Mouse (Mus musculus) midbrain, embryonic 11.5 days (tissue): ENCODE measurements around the gene Gm28041. TPM values are rescaled to one million over a fixed set of nuclear protein-coding genes. Genes with fewer than 3 reads are reported as not detected.
A peak's percentile ranks its signal among the peaks of the same experiment; 100 is the strongest.
"Not testable (repeated sequence)": the region's sequence is repeated elsewhere in the genome, so short reads cannot be mapped to it uniquely, and the experiment has no call there.

Source experiments
- ATAC-seq: fragments of 200-750 bp; cut with Nextera tagmentation; 2 replicates; pipeline ENCODE4 v1.8.0; 2017; ENCODE audit warnings: moderate TSS enrichment, moderate library complexity; ENCODE audit not compliant: low FRiP score
- DNase-seq: peaks from one replicate; pipeline ENCODE4 v3.0.0; 2015; ENCODE audit warnings: low spot score; ENCODE audit errors: missing footprints
- H3K27ac ChIP-seq: fragments of 300-500 bp; sonication (generic); 2 replicates; pipeline ENCODE4 v1.5.1; 2014; ENCODE audit warnings: low read depth, low read length
- H3K27me3 ChIP-seq: fragments of 300-500 bp; sonication (generic); 2 replicates; pipeline ENCODE4 v1.6.1; 2014; ENCODE audit warnings: mild to moderate bottlenecking, low read length, moderate library complexity, mixed read lengths; ENCODE audit not compliant: control insufficient read depth, insufficient read depth
- H3K36me3 ChIP-seq: fragments of 300-500 bp; sonication (generic); 2 replicates; pipeline ENCODE4 v1.6.1; 2014; ENCODE audit warnings: mild to moderate bottlenecking, low read length, moderate library complexity, mixed read lengths; ENCODE audit not compliant: control insufficient read depth, insufficient read depth
- H3K4me1 ChIP-seq: fragments of 300-500 bp; sonication (generic); 2 replicates; pipeline ENCODE4 v1.6.1; 2014; ENCODE audit warnings: low read length; ENCODE audit not compliant: control insufficient read depth, insufficient read depth
- H3K4me2 ChIP-seq: fragments of 300-500 bp; sonication (generic); 2 replicates; pipeline ENCODE4 v1.6.1; 2014; ENCODE audit warnings: mild to moderate bottlenecking, moderate library complexity
- H3K4me3 ChIP-seq: fragments of 300-500 bp; sonication (generic); 2 replicates; pipeline ENCODE4 v1.5.1; 2014; ENCODE audit warnings: low read depth, low read length
- H3K9ac ChIP-seq: fragments of 300-500 bp; sonication (generic); 2 replicates; pipeline ENCODE4 v1.6.1; 2014; ENCODE audit warnings: low read length
- H3K9me3 ChIP-seq: fragments of 300-500 bp; sonication (generic); 2 replicates; pipeline ENCODE4 v1.6.1; 2016; ENCODE audit warnings: low read length; ENCODE audit not compliant: control insufficient read depth
- WGBS: fragments of 180-500 bp; shearing (Covaris S2); extraction: QIAGEN DNeasy Blood & Tissue Kit; methylation state at CpG from one replicate; pipeline ENCODE4 v1.1.7; 2014; 5-methylcytosine and 5-hydroxymethylcytosine counted together
- polyA plus RNA-seq: library from polyadenylated mRNA; unstranded; fragments of >200 nt; fragmentation: Nextera tagmentation; extraction: Ambion mirVana; gene quantifications from 2 replicates; pipeline ENCODE4 v1.2.1, GENCODE M21; 2014

Gene Gm28041
- polyA plus RNA-seq, 1 experiment from 2014 or later = 0.41 TPM

DNA sequence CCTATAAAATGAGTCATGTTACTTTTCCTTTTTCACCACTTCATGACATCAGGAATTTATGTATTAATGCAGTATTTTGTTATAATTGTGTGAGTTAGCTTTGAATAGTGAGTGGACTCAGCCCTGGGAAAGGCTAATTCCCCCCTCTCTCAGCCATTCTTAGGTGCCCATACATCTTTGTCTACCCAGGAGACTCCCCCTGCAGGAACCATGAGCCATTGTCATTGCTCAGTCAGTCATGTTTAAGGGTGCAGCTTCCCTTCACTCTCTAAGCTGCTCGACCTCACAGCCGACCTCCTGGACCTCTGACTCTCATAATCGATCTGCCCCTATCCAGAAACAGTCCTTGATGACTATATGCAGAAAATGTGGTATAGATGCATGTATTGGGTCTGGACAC is 722 bp upstream of the Gm28041 start:
- H3K27ac ChIP-seq, H3K4me3 ChIP-seq, H3K36me3 ChIP-seq, ATAC-seq, H3K4me2 ChIP-seq, H3K4me1 ChIP-seq, H3K9me3 ChIP-seq, H3K27me3 ChIP-seq, DNase-seq, H3K9ac ChIP-seq: not testable (repeated sequence)
- 73% methylated on average over 3 of the region's 3 CpGs for WGBS

DNA sequence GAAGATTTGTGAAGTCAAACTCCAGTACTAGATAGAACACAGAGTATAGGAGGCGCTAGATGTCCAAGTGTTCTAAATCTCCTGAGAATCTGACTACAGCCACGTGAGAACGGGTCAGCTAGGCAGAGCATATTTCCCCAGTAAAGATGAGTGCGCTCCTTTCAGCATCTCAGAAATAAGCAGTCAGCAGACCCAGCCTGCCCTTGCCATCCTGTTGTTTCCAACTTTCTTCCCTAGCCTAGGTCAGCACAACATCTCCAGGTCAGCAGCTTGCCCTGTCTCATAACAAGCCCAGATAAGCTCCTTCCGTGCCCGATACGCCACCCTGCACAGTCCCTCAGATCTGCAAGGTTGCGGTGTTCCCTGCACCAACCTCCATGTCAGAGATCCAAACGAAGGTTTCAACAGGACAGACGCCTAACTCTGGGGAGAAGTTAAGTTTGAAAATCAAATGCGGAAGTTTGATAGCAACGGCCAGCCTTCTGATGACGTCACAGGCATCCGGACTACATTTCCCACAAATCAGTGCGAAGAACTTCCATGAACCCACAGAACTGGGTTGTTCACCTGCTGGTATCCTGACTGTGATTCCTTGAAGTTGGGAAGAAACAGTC is 15.3 kb downstream of the Gm28041 start, which contains the start of the genes Gm28044 and Zfp953:
Gm28044 (minus strand) TSS at position 406 of the 614 bp plus-strand sequence.
Zfp953 (minus strand) TSS at position 475 of the 614 bp plus-strand sequence.
- ATAC-seq (peak; percentile 96), DNase-seq (peak; percentile 99)
- Histone ChIP-seq H3K4me2 (peak within 1 kb of the TSS; percentile 44), H3K9me3 (no peaks in the 10 kb centered on the region), H3K27me3 (no peaks in the 10 kb centered on the region), H3K4me1 (no peaks in the 10 kb centered on the region), H3K9ac (peak within 1 kb of the TSS; percentile 50), H3K27ac (no peak within 1 kb of the TSS), H3K36me3 (no peaks in the 10 kb centered on the region), H3K4me3 (peak within 1 kb of the TSS; percentile 53)
- WGBS = under 1% methylated on average over 15 of the region's 15 CpGs

GRCm38 (mm10) chr13:67351854-67352253 is 23.7 kb downstream of the Gm28041 start:
- H3K36me3 ChIP-seq = no peaks in the 10 kb centered on the region

DNA sequence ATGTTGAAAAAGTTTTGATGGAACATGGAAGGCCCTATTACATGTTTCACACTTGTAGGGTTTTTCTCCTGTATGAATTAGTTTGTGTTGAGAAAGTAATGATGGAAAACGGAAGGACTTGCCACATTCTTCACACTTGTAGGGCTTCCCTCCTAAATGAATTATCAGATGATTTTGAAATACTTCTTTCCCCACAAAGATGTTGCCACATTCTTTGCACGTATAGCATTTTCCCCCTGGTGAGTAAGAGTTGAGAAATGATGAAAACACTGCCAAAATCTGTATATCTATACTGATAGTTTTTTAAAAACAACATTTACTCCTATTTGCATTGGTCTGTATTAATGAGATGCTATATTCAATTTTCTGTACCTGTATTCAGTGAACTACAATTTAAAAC is 32.1 kb downstream of the Gm28041 start:
- DNase-seq = no peak
- Histone ChIP-seq H3K4me3 (no peak overlapping the region), H3K36me3 (no peaks in the 10 kb centered on the region), H3K27me3 (no peaks in the 10 kb centered on the region), H3K4me2 (no peak overlapping the region), H3K4me1 (no peaks in the 10 kb centered on the region), H3K9ac (no peak overlapping the region), H3K27ac (no peak overlapping the region), H3K9me3 (no peaks in the 10 kb centered on the region)
- WGBS = 89% methylated on average over 2 of the region's 2 CpGs
- no peak for ATAC-seq

More at GRCm38 (mm10) chr13:67351854-67352253, 23.7 kb downstream of the Gm28041 start:
- no peak for ATAC-seq
- Histone ChIP-seq H3K4me1 (no peaks in the 10 kb centered on the region), H3K4me3 (no peak overlapping the region), H3K27me3 (no peaks in the 10 kb centered on the region), H3K4me2 (no peak overlapping the region), H3K9ac (no peak overlapping the region), H3K27ac (no peak overlapping the region), H3K9me3 (no peaks in the 10 kb centered on the region)
- DNase-seq = no peak

- ATAC-seq (peak; percentile 20), DNase-seq (no peak)
- Histone ChIP-seq H3K4me3 (peak overlapping the region; percentile 35), H3K36me3 (no peaks in the 10 kb centered on the region), H3K4me1 (no peaks in the 10 kb centered on the region), H3K27me3 (no peaks in the 10 kb centered on the region), H3K4me2 (peak overlapping the region; percentile 51), H3K27ac (no peak overlapping the region), H3K9ac (peak overlapping the region; percentile 61), H3K9me3 (no peaks in the 10 kb centered on the region)
- 82% methylated on average over 1 of the region's 1 CpGs for WGBS
These were observed 42.7 kb downstream of the Gm28041 start for GRCm38 (mm10) chr13:67332877-67333276.

DNA sequence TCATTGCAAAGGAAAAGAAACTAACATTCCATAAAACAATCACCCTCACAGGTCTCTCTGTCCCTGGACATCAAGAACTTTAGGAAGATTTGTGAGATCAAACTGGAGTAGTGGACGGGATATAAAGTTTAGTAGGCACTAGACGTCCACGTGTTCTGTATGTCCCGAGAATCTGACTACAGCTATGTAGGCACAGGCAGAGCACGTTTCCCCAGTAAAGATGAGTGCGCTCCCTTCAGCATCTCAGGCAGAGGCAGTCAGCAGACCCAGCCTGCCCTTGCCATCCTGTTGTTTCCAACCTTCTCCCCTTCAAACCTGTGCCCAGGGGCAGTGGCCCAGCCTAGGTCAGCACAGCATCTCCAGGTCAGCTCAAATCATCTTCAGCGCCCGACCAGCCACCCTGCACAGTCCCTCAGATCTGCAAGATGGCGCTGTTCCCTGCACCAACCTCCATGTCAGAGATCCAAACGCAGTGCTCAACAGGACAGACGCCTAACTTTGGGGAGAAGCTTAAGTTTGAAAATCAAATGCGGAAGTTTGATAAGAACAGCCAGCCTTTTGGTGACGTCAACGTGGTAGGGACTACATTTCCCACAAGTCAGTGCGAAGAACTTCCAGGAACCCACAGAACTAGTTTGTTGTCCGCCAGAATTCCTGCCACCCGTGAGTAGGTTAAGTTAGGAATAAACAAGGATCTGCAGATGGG is 43.4 kb downstream of the Gm28041 start, which contains the start of gene Zfp595:
Zfp595 (minus strand) TSS at position 552 of the 706 bp plus-strand sequence.
- DNase-seq (peak; percentile 98), ATAC-seq (peak; percentile 93)
- Histone ChIP-seq H3K9me3 (no peaks in the 10 kb centered on the region), H3K27me3 (no peaks in the 10 kb centered on the region), H3K4me2 (peak within 1 kb of the TSS; percentile 51), H3K4me1 (no peaks in the 10 kb centered on the region), H3K27ac (no peak within 1 kb of the TSS), H3K4me3 (peak within 1 kb of the TSS; percentile 35), H3K9ac (peak within 1 kb of the TSS; percentile 61), H3K36me3 (no peaks in the 10 kb centered on the region)
- 20% methylated on average over 17 of the region's 17 CpGs for WGBS

DNA sequence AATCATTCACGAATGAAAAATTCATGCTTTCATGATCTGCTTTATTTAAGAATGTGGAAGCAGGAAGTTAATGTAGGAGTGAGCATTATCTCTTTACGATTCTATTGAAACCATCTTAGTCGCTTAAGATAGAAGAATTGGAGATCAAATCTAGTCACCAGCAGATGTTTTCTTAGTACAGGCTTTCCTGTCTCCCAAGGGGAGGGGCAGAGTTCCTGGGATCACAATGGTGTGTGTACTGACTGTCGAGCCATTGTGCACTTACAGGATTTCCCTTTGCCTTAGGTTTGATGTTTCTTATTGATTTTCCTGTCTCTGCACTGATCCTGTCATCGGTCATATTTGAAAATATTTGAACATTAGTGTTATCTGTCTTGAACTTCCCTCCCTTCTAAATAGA is 68.8 kb downstream of the Gm28041 start:
- Histone ChIP-seq H3K27me3 (no peaks in the 10 kb centered on the region), H3K4me2 (peak overlapping the region; percentile 90), H3K36me3 (no peaks in the 10 kb centered on the region), H3K4me3 (peak overlapping the region; percentile 61), H3K27ac (no peak overlapping the region), H3K9ac (peak overlapping the region; percentile 75), H3K9me3 (peaks cover under 1% of the 10 kb centered on the region; the same call in 1 of the 2 replicates), H3K4me1 (peaks cover 2% of the 10 kb centered on the region; the same call in 1 of the 2 replicates)
- DNase-seq = no peak
- 33% methylated on average over 5 of the region's 5 CpGs for WGBS
- peak; percentile 78 for ATAC-seq

DNA sequence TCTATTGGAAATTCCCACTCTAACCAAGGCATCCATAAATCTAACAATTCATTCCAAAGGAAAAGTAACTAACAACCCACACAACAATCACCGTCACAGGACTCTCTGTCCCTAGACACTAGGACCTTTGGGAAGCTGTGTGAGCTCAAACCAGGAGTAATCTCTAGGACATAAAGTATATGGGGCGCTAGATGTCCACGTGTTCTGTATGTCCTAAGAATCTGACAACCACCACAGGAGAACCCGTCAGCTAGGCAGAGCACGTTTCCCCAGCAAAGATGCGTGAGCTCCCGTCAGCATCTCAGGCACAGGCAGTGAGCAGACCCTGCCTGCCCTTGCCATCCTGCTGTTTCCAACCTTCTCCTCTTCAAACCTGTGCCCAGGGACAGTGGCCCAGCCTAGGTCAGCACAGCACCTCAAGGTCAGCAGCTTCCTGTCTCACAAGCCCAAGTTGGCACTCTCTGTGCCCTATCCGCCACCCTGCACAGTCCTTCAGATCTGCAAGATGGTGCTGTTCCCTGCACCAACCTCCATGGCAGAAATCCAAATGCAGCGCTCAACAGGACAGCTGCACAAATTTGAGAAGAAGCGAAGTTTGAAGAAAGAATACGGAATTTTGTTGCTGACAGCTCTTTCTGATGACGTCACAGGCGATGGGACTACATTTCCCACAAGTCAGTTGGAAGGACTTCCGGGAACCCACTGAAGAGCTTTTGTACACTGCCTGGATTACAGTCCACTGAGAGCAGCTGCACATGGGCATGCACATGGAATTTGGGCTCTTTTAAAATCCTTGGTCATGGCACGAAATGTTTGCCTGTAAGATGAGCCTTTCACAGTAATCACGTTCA is 69.5 kb downstream of the Gm28041 start, which contains the start of gene Zfp457:
Zfp457 (minus strand) TSS at position 664 of the 851 bp plus-strand sequence.
- peak within 1 kb of the TSS; percentile 90 for H3K4me2 ChIP-seq
- H3K9me3 ChIP-seq = no peaks in the 10 kb centered on the region
- no peaks in the 10 kb centered on the region for H3K36me3 ChIP-seq
- H3K4me3 ChIP-seq = peak within 1 kb of the TSS; percentile 61
- DNase-seq = peak; percentile 99
- H3K27me3 ChIP-seq = no peaks in the 10 kb centered on the region
- peak; percentile 100 for ATAC-seq
- peak within 1 kb of the TSS; percentile 75 for H3K9ac ChIP-seq
- peaks cover 2% of the 10 kb centered on the region; the same call in 1 of the 2 replicates for H3K4me1 ChIP-seq
- WGBS = 9% methylated on average over 16 of the region's 16 CpGs
- H3K27ac ChIP-seq = no peak within 1 kb of the TSS
